Mouse (Mus musculus) MEL-GATA-1-ER (cell line): Measurements from ENCODE around the gene Ppp1r3d.

Experiments used
- DNase-seq: peaks from one replicate; pipeline ENCODE4 v3.0.0-alpha.2; 2012; ENCODE audit warnings: low read depth; ENCODE audit errors: extremely low read depth

The Ppp1r3d gene

GRCm38 (mm10) chr2:178414261-178415149, at the start of gene Ppp1r3d, which contains the start of gene Fam217b:
Ppp1r3d (minus strand) TSS chr2:178414472.
Fam217b (plus strand) TSS chr2:178414524.
- no peak for DNase-seq

GRCm38 (mm10) chr2:178460353-178460752, 46.1 kb upstream of the Ppp1r3d start:
- DNase-seq: no peak

DNA sequence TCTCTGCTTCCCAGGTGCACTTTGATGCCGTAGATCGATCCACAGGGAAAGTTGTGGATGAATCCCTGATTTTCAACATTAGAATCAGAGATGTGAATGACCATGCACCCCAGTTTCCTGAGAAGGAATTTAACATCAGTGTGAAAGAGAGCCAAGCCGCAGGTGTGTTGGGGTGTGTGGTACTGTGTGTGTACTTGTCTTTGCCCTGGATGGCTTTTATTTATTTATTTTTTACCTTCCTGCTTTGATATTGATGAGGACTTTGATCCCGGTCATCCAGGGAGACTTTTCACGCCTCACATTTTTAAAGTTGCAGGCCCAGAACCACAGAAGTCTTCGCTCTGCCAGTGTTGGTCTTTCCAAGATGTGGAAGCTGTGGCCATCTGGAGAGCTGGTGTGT, 43.1 kb upstream of the Ppp1r3d start:
- no peak for DNase-seq

- no peak for DNase-seq
These were observed 40.6 kb upstream of the Ppp1r3d start for GRCm38 (mm10) chr2:178454664-178455516.

GRCm38 (mm10) chr2:178450961-178451360, 36.7 kb upstream of the Ppp1r3d start:
- DNase-seq: no peak

GRCm38 (mm10) chr2:178450236-178450635, 36.0 kb upstream of the Ppp1r3d start:
- DNase-seq: no peak

DNA sequence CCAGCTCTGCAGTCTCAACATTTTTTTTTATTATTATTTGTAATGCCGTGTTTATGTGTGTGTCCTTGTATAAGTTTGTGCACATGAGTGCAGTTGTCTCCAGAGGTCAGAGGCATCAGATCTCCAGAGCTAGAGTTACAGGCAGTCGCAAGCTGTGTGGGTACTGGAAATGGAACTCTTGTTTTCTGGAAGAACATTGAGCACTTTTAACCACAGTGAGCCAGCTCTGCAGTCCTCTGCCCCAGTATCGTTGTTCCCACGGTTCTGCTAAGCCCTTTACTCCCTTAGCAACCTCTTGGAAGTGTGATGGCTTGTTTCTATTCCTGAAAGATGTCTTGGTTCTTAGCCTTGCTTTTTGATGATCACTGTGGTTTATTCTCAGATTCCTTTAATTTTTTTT, 35.1 kb upstream of the Ppp1r3d start:
- DNase-seq: no peak

DNA sequence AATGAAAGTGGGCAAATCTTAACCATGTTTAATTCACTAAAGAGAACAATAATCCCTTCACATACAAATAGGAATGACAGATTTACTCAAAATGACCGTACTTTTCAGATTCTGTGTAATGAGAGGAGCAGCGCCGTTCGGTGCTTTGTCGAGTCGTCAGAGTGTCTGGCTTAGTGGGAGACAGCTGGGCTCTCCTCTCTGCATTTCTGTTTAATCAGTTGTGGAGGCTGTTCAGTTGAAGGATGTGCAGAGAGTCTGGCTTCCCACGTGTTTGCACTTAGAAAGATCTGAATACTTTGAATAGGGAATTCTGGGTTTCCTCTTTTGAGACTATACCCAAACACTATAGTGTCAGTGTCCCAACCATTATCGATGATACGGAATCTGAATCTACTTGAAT, 23.0 kb upstream of the Ppp1r3d start:
- no peak for DNase-seq

DNA sequence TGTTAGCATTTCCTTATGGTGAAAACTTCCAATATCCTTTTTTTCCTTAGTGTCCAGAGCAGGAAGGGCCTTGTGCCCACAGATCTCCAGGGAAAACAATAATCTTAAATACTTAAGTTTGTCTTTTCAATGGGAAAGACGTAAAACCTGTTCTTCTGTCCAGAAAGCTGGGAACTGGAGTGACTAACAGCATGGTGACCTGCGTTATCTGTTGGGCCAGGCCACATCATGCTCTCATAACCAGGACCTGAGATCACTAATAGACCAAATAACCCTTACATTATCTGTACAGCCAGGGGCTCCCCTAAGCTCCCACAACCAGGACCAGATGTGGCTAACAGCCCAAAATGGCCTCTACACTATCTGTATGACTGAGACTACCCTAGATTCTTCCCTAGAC, 19.6 kb upstream of the Ppp1r3d start:
- no peak for DNase-seq

DNA sequence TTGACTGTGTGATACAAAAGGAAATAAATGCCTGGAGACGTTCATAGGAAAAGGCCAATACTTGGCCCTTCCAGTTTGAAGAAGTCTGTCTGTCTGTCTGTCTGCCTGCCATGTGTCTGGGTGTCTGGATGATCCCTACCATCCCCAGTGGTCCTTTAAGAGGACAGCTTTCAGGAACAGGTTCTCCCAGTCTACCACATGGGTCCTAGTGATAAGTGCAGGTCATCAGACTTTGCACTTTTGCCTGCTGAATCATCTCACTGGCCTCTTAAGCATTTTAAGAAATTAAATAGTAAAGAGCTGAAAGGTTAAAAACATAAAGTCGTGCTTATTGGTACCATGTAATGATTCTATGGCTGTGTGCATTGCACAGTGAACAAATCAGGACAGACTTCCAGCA, 19.2 kb upstream of the Ppp1r3d start:
- no peak for DNase-seq

- DNase-seq: no peak
These were observed 16.0 kb upstream of the Ppp1r3d start, which contains the start of gene Cdh26 for GRCm38 (mm10) chr2:178430231-178430630. Cdh26 (plus strand) TSS chr2:178430531.

DNA sequence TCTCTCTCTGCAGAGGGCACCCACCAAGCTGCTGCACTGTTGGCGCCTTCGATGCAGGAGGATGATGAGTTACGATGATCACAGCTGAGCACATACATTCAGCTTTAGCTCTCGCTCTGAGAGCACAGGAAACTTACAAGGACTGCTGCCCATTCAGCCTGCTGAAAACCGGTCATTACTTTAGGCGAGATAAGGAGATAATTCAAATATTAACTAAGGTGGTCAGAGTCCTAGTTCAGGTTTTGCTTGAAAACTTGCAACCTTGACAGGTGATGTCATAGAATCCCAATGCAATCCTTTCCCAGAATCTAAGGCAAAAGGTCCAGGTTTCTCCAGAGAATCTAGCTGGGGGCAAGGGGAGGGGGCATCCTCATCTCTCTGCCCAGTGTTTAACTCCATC, 15.2 kb upstream of the Ppp1r3d start:
- DNase-seq: no peak

DNA sequence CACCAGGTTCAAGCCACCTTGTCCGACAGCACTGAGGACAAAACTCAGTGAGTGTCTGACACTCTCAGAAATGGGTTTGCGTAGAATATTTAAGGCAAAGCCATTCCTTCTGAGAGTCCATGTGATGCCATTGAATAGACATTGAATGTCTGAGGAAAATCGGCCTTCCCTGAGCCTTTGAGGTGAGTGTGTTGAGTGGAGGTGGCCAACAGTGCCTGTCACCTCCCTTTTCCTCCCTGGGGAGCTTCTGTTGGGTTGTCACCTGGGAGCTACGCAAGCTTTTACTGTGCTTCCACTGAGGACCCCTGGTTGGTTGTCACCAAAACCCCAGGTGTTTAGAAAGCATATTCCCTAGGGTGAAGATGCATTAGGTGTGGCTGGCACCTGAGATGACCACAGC, 14.4 kb upstream of the Ppp1r3d start:
- DNase-seq: no peak

DNA sequence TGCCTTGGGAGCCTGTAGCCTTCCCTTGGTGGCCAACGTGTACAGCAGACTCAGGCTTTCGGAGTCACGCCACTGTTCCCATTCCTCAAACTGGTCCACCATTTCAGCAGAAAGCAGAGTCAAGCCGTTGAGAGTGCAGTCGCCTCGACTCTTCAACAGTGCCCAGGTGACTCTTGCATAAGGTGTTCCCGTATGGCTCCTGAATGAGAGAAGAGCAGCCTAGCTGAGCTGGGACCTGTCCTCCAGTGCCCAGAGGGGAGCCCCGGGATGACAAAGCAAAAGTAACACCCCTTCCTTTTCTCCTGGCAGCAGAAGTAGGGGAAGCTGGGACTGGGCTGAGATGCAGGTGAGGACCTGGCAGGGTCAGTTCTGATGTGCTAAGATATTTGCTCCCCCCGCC, 13.9 kb upstream of the Ppp1r3d start:
- DNase-seq: no peak

- no peak for DNase-seq
These were observed 12.9 kb upstream of the Ppp1r3d start for GRCm38 (mm10) chr2:178427181-178427580.

- no peak for DNase-seq
These were observed 12.0 kb upstream of the Ppp1r3d start for GRCm38 (mm10) chr2:178426229-178426628.

DNA sequence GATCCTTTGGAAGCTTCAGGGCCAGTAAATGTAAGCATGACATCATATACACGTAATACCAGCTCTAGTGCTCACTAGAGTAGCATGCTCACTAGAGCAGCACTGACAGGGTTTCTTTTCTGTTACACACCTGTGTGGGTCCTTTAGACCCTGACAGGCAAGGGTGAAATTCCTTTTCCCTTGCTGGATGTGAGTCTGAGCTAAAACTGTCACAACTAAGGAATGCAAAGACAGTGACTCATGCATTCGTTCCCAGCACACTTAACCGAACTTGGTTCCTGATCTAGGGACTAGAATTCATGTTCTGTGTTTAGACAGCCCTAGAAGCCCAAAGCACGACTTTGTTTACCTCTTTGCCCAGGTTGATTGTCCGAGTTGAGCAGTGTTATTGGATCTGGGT, 9.0 kb upstream of the Ppp1r3d start:
- no peak for DNase-seq

DNA sequence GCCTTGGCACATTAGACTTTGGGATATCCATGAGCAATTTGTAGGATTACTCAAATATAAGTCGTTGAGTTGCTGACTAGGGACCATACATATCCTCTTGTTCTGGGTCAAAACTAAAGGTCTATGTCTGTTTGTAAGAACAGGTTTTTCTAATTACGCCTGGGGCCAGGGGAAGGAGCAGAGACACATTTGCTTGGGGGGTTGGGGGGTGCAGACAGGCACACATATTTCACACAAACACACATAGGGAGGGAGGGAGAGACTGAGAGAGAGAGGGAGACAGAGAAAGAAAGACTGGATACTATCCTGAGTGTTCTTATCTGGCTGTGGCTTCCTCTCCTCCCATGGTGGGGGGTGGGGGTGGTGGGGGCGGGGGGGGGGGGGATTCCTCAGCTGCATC, 7.9 kb upstream of the Ppp1r3d start:
- no peak for DNase-seq

GRCm38 (mm10) chr2:178421603-178422002, 7.3 kb upstream of the Ppp1r3d start:
- DNase-seq: no peak

DNA sequence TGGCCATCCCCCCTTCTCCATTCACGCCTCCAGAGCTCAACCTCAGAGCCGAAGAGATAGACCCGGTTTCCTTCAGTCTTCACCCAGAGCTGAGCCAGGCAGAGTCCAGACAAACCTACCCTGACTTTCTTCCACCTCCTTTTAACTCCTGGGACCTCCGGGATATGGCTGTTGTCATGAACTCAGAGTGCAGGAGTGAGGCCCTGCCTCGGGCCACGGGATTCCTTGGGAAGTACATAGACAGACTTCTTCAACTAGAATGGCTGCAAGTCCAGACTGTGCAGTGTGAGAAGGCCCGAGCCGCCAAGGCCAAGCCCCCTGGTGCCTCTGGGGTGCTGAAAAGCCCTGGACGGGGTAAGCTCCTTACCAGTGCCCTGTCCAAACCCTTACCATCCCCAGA, 6.3 kb upstream of the Ppp1r3d start:
- DNase-seq: no peak

GRCm38 (mm10) chr2:178416970-178417369, 2.7 kb upstream of the Ppp1r3d start:
- no peak for DNase-seq

DNA sequence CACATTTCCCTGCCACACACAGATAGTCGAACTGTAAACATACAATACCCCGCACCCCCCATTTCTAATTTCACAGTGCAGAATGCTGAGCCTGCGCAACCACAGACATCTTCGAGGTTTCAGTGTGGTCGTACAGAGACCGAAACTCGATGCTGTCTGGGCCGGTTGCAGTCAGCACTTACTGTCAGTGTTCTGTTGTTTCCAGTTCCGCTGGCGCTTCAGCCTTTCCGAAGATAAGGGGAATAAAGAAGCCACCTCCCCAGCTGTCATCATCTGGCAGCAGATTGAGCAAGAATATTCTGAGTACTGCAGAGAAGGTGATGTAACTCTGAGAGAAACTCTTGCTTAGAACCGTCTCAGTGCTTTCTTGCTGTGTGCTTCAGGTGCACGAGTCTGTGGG, 2.2 kb upstream of the Ppp1r3d start:
- DNase-seq: no peak

DNA sequence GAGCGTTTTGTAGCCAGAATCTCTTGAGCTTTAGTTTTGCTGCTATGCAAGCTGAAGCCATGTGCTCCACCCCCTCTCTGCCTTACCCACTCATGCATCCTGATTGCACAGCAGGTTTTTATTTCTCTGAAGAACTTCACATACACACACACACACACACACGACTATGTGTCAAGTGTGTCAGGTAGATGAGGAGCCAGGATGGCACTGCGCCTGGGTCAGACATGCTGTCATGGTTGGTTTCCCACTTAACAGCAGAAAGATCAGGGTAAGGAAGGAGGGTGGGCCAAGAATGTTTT, 827 bp upstream of the Ppp1r3d start:
- DNase-seq: no peak
